Mouse (Mus musculus): ENCODE data around the gene Ccdc84.
"Not testable (repeated sequence)": the region's sequence is repeated elsewhere in the genome, so short reads cannot be mapped to it uniquely, and the experiment has no call there.

Ccdc84 gene

GRCm38 (mm10) chr9:44412306-44412705 lies 6.1 kb downstream of the Ccdc84 start:
- no peak for TF ChIP-seq NANOG (IDR thresholded peaks at IDR 0.05; ENCODE audit: borderline replicate concordance, low read length)
- TF ChIP-seq POU5F1 (IDR thresholded peaks at IDR 0.05; ENCODE audit: borderline replicate concordance, low read length), result no peak
- TF ChIP-seq CTCF (conservative IDR thresholded peaks at IDR 0.05; ENCODE audit: low read length), result no peak
- Histone ChIP-seq H3K4me3 (replicated peaks; ENCODE audit: low read length) (no peak overlapping the region), H3K27me3 (ENCODE audit: insufficient read depth, low read length) (no peaks in the 10 kb centered on the region), H3K36me3 (ENCODE audit: insufficient read depth, low read length) (peaks cover 84% of the 10 kb centered on the region), H3K4me1 (replicated peaks; ENCODE audit: low read depth, low read length) (peaks cover 54% of the 10 kb centered on the region), H3K9me3 (ENCODE audit: low read length) (no peaks in the 10 kb centered on the region)

- Histone ChIP-seq H3K4me3 (replicated peaks; ENCODE audit: low read length) (no peak overlapping the region), H3K36me3 (ENCODE audit: insufficient read depth, low read length) (peaks cover 84% of the 10 kb centered on the region), H3K27me3 (ENCODE audit: insufficient read depth, low read length) (no peaks in the 10 kb centered on the region), H3K4me1 (replicated peaks; ENCODE audit: low read depth, low read length) (peaks cover 50% of the 10 kb centered on the region), H3K9me3 (ENCODE audit: low read length) (no peaks in the 10 kb centered on the region)
- TF ChIP-seq CTCF (conservative IDR thresholded peaks at IDR 0.05; ENCODE audit: low read length) (no peak), POU5F1 (IDR thresholded peaks at IDR 0.05; ENCODE audit: borderline replicate concordance, low read length) (no peak), NANOG (IDR thresholded peaks at IDR 0.05; ENCODE audit: borderline replicate concordance, low read length) (no peak)
These were observed 6.7 kb downstream of the Ccdc84 start for GRCm38 (mm10) chr9:44411601-44412130.

DNA sequence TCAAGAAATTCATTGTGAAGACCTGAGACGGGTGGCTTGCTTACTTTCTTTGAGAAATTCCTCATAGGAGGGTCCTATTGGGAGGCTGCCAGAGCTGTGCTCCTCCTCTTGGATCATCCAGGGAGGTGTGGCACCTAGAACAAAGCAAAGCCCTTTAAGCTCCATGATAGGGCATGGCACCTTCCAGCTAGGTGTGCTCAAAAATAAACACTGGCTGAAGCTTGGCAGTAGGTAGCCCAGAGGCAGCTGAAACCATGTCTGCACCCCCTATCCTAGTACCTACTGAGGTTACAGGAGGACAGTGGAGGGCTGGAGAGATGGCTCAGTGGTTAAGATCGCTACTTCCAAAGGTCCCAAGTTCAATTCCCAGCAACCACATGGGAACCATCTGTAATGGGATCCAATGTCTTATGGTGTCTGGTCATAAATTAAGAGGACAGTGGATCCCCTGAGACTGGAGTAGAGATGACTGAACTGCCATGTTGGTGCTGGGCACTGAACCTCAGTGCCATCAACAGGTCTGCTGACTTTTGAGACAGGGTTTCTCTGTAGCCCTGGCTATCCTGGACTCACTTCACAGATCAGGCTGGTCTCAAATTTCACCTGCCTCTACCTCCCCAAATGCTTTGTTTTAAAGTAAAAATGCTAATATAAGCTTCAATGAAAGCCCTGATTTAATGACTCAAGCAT lies 7.6 kb downstream of the Ccdc84 start:
- Histone ChIP-seq H3K4me1 (replicated peaks; ENCODE audit: low read depth, low read length) (peaks cover 50% of the 10 kb centered on the region), H3K36me3 (ENCODE audit: insufficient read depth, low read length) (peaks cover 75% of the 10 kb centered on the region), H3K4me3 (replicated peaks; ENCODE audit: low read length) (peak overlapping the region; percentile 92), H3K9me3 (ENCODE audit: low read length) (no peaks in the 10 kb centered on the region), H3K27me3 (ENCODE audit: insufficient read depth, low read length) (no peaks in the 10 kb centered on the region)
- TF ChIP-seq POU5F1 (IDR thresholded peaks at IDR 0.05; ENCODE audit: borderline replicate concordance, low read length) (no peak), NANOG (IDR thresholded peaks at IDR 0.05; ENCODE audit: borderline replicate concordance, low read length) (no peak), CTCF (conservative IDR thresholded peaks at IDR 0.05; ENCODE audit: low read length) (no peak)

GRCm38 (mm10) chr9:44408693-44409092 lies 9.7 kb downstream of the Ccdc84 start:
- Histone ChIP-seq H3K36me3 (ENCODE audit: insufficient read depth, low read length) (peaks cover 78% of the 10 kb centered on the region), H3K4me3 (replicated peaks; ENCODE audit: low read length) (peak overlapping the region; percentile 92), H3K4me1 (replicated peaks; ENCODE audit: low read depth, low read length) (peaks cover 67% of the 10 kb centered on the region)
- not testable (repeated sequence) for H3K9me3 ChIP-seq (ENCODE audit: low read length); H3K27me3 ChIP-seq (ENCODE audit: insufficient read depth, low read length)

- Histone ChIP-seq H3K4me1 (replicated peaks; ENCODE audit: low read depth, low read length) (peaks cover 65% of the 10 kb centered on the region), H3K36me3 (ENCODE audit: insufficient read depth, low read length) (peaks cover 78% of the 10 kb centered on the region), H3K27me3 (ENCODE audit: insufficient read depth, low read length) (no peaks in the 10 kb centered on the region), H3K4me3 (replicated peaks; ENCODE audit: low read length) (peak overlapping the region; percentile 92), H3K9me3 (ENCODE audit: low read length) (no peaks in the 10 kb centered on the region)
- TF ChIP-seq CTCF (conservative IDR thresholded peaks at IDR 0.05; ENCODE audit: low read length) (no peak), POU5F1 (IDR thresholded peaks at IDR 0.05; ENCODE audit: borderline replicate concordance, low read length) (no peak), NANOG (IDR thresholded peaks at IDR 0.05; ENCODE audit: borderline replicate concordance, low read length) (no peak)
These were observed 10.6 kb downstream of the Ccdc84 start for GRCm38 (mm10) chr9:44407752-44408097.

GRCm38 (mm10) chr9:44406906-44407751 lies 11.2 kb downstream of the Ccdc84 start, which contains the start of the genes Rps25 and Trappc4:
Gene Rps25 (plus strand): TSS chr9:44407139.
Gene Trappc4 (minus strand): TSS chr9:44407600.
- no peaks in the 10 kb centered on the region for H3K27me3 ChIP-seq (ENCODE audit: insufficient read depth, low read length)
- H3K4me1 ChIP-seq (replicated peaks; ENCODE audit: low read depth, low read length), result peaks cover 59% of the 10 kb centered on the region
- H3K4me3 ChIP-seq (replicated peaks; ENCODE audit: low read length), result peak within 1 kb of the TSS; percentile 92
- peaks cover 78% of the 10 kb centered on the region for H3K36me3 ChIP-seq (ENCODE audit: insufficient read depth, low read length)
- no peak for TF ChIP-seq POU5F1 (IDR thresholded peaks at IDR 0.05; ENCODE audit: borderline replicate concordance, low read length)
- H3K9me3 ChIP-seq (ENCODE audit: low read length), result no peaks in the 10 kb centered on the region

DNA sequence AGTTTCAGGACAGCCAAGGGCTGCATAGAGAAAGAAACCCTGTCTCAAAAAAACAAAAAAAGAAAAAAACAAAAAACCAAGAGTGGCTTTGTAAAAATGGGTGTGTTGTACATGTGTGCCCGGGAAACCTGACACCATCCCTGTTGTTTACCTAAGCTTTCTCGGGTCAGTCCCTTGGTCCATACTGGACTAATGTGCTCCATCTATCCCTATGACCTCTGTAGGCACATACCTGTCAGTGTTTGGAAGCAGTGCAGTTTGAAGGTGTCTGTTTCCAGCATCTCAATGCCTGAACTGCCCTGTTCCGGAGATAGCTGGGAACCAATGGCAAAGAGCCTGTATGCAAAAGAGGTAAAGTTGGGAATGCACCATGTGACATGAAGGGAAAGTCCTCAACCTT lies 13.4 kb downstream of the Ccdc84 start:
- H3K27me3 ChIP-seq (ENCODE audit: insufficient read depth, low read length), result no peaks in the 10 kb centered on the region
- TF ChIP-seq POU5F1 (IDR thresholded peaks at IDR 0.05; ENCODE audit: borderline replicate concordance, low read length), result no peak
- TF ChIP-seq CTCF (conservative IDR thresholded peaks at IDR 0.05; ENCODE audit: low read length), result no peak
- TF ChIP-seq NANOG (IDR thresholded peaks at IDR 0.05; ENCODE audit: borderline replicate concordance, low read length), result no peak
- H3K36me3 ChIP-seq (ENCODE audit: insufficient read depth, low read length), result peaks cover 78% of the 10 kb centered on the region
- peaks cover 46% of the 10 kb centered on the region for H3K4me1 ChIP-seq (replicated peaks; ENCODE audit: low read depth, low read length)
- no peaks in the 10 kb centered on the region for H3K9me3 ChIP-seq (ENCODE audit: low read length)
- no peak overlapping the region for H3K4me3 ChIP-seq (replicated peaks; ENCODE audit: low read length)

GRCm38 (mm10) chr9:44401081-44401480 lies 17.3 kb downstream of the Ccdc84 start:
- Histone ChIP-seq H3K27me3 (ENCODE audit: insufficient read depth, low read length) (peaks cover 10% of the 10 kb centered on the region), H3K4me3 (replicated peaks; ENCODE audit: low read length) (no peak overlapping the region), H3K36me3 (ENCODE audit: insufficient read depth, low read length) (peaks cover 74% of the 10 kb centered on the region), H3K9me3 (ENCODE audit: low read length) (no peaks in the 10 kb centered on the region), H3K4me1 (replicated peaks; ENCODE audit: low read depth, low read length) (peaks cover 64% of the 10 kb centered on the region)
- TF ChIP-seq CTCF (conservative IDR thresholded peaks at IDR 0.05; ENCODE audit: low read length) (no peak), NANOG (IDR thresholded peaks at IDR 0.05; ENCODE audit: borderline replicate concordance, low read length) (no peak), POU5F1 (IDR thresholded peaks at IDR 0.05; ENCODE audit: borderline replicate concordance, low read length) (no peak)
